14 mouse cellular contexts compared by ENCODE assay signal in the genomic region with DNA sequence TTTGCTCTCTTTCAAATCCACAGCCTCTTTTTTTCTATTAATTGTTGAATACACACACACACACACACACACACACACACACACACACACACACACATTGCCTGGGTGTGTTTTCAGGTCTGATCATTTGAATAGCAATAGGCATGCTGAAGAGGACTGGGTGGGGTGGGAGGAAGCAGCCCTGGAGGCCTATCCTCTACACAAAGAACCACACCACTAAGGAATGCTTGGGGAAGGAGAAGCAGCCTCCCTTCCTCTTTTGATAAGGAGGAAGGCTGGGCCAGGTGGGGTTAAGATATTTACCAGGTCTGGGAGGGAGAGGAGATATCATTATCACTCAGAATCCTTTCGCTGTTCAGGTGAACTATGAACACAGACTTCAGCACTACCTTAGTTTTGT. TPM values are rescaled to one million over a fixed set of nuclear protein-coding genes. Genes with fewer than 3 reads are reported as not detected.
"Had no signal": no experiment of that assay in that cellular context is flagged by ENCODE, and none has a peak within 500 bp of the region (broad histone marks: within the 10 kb centered on the region; RNA-seq: fewer than 3 reads in every experiment).

No protein-coding gene starts in this region.

- H3K4me1 ChIP-seq: neural tube, embryonic 12.5 days had no signal

- H3K27me3 ChIP-seq: limb, embryonic 13.5 days; neural tube, embryonic 12.5 days had no signal

- H3K36me3 ChIP-seq: limb, embryonic 13.5 days; neural tube, embryonic 12.5 days had no signal

- H3K9me3 ChIP-seq: limb, embryonic 13.5 days; neural tube, embryonic 12.5 days had no signal

- H3K4me2 ChIP-seq: limb, embryonic 13.5 days; neural tube, embryonic 12.5 days had no signal

- H3K27ac ChIP-seq: layer of hippocampus, adult 2 months; limb, embryonic 13.5 days; liver, embryonic 14.5 days; neural tube, embryonic 12.5 days had no signal

- H3K4me3 ChIP-seq: layer of hippocampus, adult 2 months; limb, embryonic 13.5 days; myocyte; neural tube, embryonic 12.5 days had no signal

- H3K9ac ChIP-seq: limb, embryonic 13.5 days; liver, embryonic 14.5 days; neural tube, embryonic 12.5 days had no signal

- DNase-seq: kidney, postnatal 10 days; kidney, postnatal 4 days; left cerebral cortex, postnatal 4 days; lung, adult 18-20 months; lung, postnatal 36 days; midbrain, embryonic 14.5 days; thymus, postnatal 36 days had no signal

RNA-seq across cellular contexts. Expression of a gene that starts 19.2 kb away (rescaled TPM):
- total RNA-seq: megakaryocyte progenitor cell, adult 5-6 weeks; neutrophil, adult 5-6 weeks had no signal
